Mouse (Mus musculus) cerebellum, postnatal 4 days (tissue): ENCODE data around the gene Fam214a.

Experiments
- DNase-seq, 2 experiments: peaks; one replicate each; pipeline ENCODE4 v3.0.0; 2022; ENCODE audit warnings: low spot score in 2 of 2, mixed read lengths in 1 of 2

Gene Fam214a

GRCm38 (mm10) chr9:74952756-74953247 lies at the start of gene Fam214a:
Fam214a (plus strand) TSS chr9:74952884.
- DNase-seq: peak; percentile 82 to 90

DNA sequence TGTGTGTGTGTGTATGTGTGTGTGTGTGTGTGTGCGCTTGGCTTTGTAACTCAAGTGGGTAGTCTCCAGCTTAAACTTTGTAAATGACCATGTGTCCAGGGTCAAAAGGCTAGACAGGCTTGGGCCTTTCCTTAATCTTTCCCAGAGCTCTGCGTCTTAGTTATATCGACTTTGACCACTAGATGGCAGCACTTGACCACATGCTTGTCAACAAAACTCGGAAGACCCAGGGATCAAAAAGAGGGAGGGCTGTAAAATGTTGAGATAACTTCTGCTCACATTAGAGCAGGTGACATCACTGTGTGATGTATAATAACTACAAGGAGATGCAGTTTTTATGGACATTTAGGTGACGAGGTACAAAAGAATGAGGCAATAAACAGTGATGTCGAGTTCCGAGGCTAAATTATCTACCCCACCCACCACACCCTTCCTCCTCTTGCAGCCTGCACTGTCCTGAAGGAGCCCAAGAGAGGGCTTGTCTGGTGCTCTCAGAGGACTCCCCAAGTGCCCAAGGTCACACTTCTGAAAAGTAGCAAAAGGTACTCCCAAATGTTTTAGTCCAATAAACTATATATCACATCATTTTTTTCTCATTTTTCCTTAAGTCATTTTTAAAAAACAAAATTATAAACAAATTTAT lies 47.7 kb upstream of the Fam214a start:
- DNase-seq: peak; percentile 41 to 74

DNA sequence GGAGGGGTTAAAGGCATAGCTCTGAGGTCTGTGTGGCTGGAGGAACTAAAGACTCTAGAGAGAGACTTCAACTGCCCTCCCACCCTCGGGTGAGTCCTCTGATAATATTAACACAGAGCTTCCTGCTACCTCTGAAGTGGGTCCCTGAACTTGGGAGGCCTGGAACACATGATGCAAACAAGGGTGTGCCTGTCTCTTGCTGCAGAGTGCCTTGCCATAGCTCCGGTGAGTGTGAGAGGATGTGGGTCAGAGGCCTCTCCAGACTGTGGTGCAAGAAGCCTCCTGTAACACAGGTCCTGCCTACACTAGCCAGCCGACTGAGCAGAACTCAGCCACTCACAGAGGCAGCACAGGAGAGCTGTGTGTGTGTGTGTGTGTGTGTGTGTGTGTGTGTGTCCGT lies 45.7 kb upstream of the Fam214a start:
- DNase-seq: no peak

- no peak for DNase-seq
Observed at GRCm38 (mm10) chr9:74909245-74909644, 43.4 kb upstream of the Fam214a start.

DNA sequence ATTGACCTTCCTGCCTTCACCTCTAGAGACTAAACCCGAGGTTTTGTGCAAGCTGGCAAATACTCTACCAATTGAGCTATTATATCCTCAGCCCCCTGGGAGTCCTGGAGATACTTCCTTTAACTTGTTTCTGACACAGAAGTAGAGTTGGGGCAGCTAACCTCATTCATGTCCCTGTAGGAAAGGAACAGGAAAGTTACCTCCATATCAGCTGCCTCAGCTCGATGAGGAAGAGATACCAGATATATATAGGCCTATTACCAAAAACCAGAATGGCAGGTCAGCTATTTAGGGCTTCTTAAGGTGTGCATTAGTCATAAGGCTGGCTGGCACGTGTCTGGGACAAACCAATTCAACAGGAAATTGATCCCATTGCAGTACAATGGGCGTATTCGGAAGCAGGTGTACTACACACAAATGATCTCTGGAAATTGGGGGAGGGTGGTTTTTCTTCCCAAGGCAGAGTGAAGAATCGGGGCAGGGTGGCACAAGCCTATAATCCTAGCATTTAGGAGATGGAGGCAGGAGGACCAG lies 42.4 kb upstream of the Fam214a start:
- no peak for DNase-seq

- DNase-seq: no peak
Observed at GRCm38 (mm10) chr9:74911430-74911829, 41.3 kb upstream of the Fam214a start.

- no peak for DNase-seq
Observed at GRCm38 (mm10) chr9:74911919-74912318, 40.8 kb upstream of the Fam214a start.

DNA sequence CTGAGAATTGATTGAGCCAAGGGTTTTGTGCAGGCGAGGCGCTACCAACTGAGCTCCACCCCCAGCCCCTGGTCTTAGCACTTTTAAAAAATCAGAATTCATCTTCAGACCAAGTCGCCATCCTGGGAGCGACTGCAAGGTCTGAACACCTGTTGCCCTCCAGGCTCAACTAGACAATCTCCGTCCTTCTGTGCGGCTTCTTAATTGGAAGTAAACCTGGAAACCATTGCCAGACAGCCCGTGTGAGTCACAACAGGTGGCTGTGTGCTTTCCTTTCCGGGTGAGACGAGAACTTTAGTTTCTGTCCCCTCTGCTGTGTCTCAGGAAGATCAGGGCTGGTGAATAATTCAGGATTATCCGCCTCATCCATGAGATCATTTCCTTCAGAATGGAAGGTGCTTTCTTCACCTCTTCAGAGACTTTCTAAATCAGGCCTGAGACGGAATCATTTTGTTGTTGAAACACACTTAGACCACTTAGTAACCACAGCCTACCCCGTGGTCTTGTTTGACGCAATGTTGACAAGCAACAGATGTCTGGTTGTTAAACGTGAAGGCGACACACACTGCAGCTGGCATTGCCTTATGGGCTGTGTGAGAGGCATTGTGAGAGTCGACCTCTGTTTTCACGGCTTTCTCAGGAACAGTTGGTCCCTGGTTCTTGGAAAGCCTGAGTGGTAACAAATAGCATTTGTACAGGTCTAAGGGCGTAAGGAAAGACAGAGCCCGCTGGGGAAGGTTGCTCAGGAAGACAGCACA lies 39.9 kb upstream of the Fam214a start:
- no peak for DNase-seq

DNA sequence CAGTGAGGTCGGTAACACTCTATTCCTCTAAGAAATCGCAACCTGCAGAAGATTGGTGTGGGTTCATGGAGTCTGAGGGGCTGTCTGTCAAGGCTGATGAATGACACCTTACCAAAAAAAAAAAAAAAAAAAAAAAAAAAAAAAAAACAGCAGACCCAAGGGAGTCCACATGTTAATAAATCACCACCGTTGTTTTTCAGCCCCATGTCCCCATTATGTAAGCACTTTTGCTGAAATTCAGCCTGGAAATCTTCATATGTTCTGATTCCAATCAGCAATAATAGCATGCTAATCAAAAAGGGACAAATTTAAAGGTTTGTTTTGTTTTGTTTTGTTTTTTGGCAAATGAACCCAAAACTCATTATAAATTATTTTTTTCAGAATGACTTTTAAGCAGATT lies 37.1 kb upstream of the Fam214a start:
- no peak for DNase-seq

- DNase-seq: no peak
Observed at GRCm38 (mm10) chr9:74920450-74920849, 32.2 kb upstream of the Fam214a start.

GRCm38 (mm10) chr9:74921422-74921821 lies 31.3 kb upstream of the Fam214a start:
- no peak for DNase-seq

DNA sequence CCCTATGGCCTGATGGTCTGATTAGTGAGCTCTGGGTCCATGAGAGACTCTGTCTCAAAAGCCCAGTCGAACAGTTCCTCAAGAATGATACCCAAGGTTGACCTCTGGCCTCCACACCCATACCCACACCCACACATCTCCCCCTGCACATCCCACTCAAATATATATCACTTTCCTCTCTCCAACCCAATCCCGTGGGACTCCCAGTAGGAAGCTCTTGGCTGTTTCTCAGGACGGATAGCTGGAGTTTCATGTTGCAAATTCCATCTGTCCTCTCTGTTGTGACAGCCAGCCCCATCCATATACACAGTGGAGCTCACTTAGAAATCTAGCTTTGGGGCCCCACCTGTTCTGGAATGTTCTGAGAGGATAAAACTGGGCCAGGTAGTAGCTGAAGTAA lies 29.8 kb upstream of the Fam214a start:
- no peak for DNase-seq

DNA sequence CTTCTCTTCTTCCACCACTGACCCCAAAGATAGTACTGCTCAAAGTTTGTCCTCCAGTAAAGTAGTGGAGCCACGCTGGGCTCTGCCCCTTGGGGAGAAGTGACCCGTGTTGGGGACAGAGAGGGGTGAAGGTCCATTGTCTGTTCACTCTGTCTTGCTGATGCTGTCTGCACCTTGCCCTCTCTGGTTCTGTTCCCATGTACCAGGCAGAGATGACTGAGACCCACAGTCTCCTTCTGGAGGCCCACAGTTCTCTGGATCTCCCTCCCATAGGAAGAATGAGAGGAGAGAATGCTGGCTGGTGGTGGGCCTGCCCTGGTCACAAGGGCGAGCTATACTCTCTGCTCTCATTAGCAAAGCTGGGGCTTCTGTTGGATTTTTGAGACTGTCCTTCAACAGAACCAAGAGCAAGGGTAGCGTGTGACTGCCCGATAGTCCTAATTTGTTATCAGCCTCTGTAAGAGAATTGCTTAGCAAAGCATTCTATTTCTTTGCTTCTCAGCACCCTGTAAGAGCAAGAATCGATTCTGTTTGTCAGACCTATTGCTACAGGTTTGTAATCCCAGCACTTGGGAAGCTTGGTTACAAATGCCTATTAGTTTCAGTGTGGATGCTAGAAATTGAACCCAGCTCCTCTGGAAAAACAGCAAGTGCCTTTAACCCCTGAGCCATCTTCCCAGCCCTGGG lies 29.2 kb upstream of the Fam214a start:
- DNase-seq: no peak

GRCm38 (mm10) chr9:74925220-74925769 lies 27.4 kb upstream of the Fam214a start:
- DNase-seq: no peak

DNA sequence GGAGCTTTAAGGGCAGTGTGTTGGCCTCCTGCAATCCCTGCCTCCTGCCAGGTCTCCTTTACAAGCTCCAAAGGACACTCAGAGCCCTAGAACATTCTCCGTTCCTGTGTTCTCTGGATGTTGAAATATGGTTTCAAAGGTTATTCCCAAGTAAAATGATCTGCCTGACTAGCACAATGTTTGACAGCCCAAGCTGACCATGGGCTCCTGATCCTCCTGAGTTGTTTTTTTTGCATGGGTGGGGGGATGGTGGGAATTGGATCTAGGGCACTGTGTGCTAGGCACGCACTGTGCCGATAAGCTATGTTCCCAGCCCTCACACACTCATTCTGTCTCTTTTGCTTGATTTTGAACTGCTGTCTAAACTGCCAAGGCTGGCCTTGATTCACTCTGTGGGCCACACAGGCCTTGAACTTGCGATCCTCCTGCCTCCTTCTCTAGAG lies 22.7 kb upstream of the Fam214a start:
- DNase-seq: no peak

DNA sequence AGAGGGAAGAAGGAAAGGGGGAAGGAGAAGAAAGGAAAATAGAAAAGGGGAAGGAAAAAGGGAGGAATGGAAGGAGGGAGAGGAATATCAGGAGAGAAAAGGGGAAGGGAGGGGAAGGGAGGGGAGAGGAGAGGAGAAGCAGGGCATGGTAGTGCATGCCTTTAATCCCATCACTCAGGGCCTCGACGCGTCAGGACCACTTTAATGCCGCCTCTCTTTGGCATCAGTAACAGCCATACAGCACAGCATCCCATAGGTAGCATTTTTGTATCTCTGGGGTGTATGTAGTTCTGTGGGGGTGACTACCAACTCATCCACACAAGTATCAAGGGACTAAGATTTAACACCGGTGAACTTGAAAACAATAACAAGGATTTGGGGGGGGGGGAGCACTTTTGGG lies 22.0 kb upstream of the Fam214a start:
- DNase-seq: no peak

GRCm38 (mm10) chr9:74935289-74935688 lies 17.4 kb upstream of the Fam214a start:
- DNase-seq: no peak

DNA sequence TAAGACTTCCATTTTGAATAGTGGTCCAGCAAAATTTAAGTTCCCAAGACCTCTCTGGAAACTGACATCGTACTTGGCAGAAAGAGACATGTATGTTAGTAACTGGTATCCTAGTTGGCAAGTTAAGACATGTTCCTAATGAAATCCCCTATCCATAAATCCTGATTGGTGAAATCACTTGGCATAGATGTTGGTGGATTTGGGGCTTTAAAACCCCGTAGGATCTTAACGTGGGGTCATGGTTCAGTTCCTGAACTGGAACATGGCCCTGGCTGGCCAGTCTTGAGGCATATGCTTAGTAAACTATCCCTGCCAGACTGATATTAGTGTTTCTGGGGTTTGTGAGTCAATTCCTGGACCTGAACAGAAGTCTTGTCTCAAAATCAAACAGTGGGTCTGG lies 14.9 kb upstream of the Fam214a start:
- no peak for DNase-seq

- DNase-seq: no peak
Observed at GRCm38 (mm10) chr9:74938670-74939534, 13.8 kb upstream of the Fam214a start.

- DNase-seq: no peak
Observed at GRCm38 (mm10) chr9:74946713-74947402, 5.8 kb upstream of the Fam214a start.
